Mouse (Mus musculus) thymus, adult 2 months (tissue): ENCODE results near the gene Arf6. TPM values are rescaled to one million over a fixed set of nuclear protein-coding genes. Genes with fewer than 3 reads are reported as not detected.
A peak's percentile ranks its signal among the peaks of the same experiment; 100 is the strongest.

Experiments
- DNase-seq: peaks from one replicate; pipeline ENCODE4 v3.0.0; 2021
- H3K27ac ChIP-seq: fragments of 200-500 bp; 2 replicates; pipeline ENCODE4 v1.5.1; 2012; ENCODE audit warnings: low read length, control low read depth; ENCODE audit not compliant: control insufficient read depth, insufficient read depth
- H3K27me3 ChIP-seq: fragments of 200-500 bp; 2 replicates; pipeline ENCODE4 v1.6.1; 2012; ENCODE audit warnings: mild to moderate bottlenecking, low read length, moderate library complexity, mixed read lengths; ENCODE audit not compliant: control insufficient read depth, insufficient read depth
- H3K36me3 ChIP-seq: fragments of 200-500 bp; 2 replicates; pipeline ENCODE4 v1.6.1; 2012; ENCODE audit warnings: mild to moderate bottlenecking, low read length, moderate library complexity; ENCODE audit not compliant: control insufficient read depth, insufficient read depth
- H3K4me1 ChIP-seq: fragments of 200-500 bp; replicated peaks from 2 replicates; pipeline ENCODE4 v1.6.1; 2012; ENCODE audit warnings: low read length; ENCODE audit not compliant: control insufficient read depth, insufficient read depth
- H3K4me3 ChIP-seq: fragments of 200-500 bp; 2 replicates; pipeline ENCODE4 v1.5.1; 2012; ENCODE audit warnings: mild to moderate bottlenecking, low read length, control low read depth, moderate library complexity; ENCODE audit not compliant: control insufficient read depth, insufficient read depth
- CTCF ChIP-seq: fragments of 200-500 bp; IDR thresholded peaks from 2 replicates; pipeline ENCODE4 v1.5.1; 2012; ENCODE audit warnings: mild to moderate bottlenecking, control low read depth, low read length, moderate library complexity, borderline replicate concordance; ENCODE audit not compliant: control insufficient read depth, poor library complexity, insufficient read depth; ENCODE audit errors: extremely low read depth
- POLR2A ChIP-seq: fragments of 200-500 bp; IDR thresholded peaks from 2 replicates; pipeline ENCODE4 v1.6.1; 2012; ENCODE audit warnings: mild to moderate bottlenecking, low read length, control low read depth, moderate library complexity; ENCODE audit not compliant: control insufficient read depth, poor library complexity, insufficient read depth; ENCODE audit errors: extremely low read depth
- WGBS: fragments of 180-500 bp; shearing (Covaris S2); methylation state at CpG from one replicate; pipeline ENCODE4 v1.1.7; 2018; 5-methylcytosine and 5-hydroxymethylcytosine counted together
- polyA plus RNA-seq: library from polyadenylated mRNA; depleted of rRNA; stranded (reverse); fragments of >200 nt; gene quantifications from 2 replicates; pipeline ENCODE4 v1.2.3, GENCODE M21; 2012; rRNA removed

Arf6 gene
- 226 and 341 TPM in 2 replicates for polyA plus RNA-seq

GRCm38 (mm10) chr12:69371854-69372671, at the start of gene Arf6, which contains the start of gene Gm9887:
Gene Arf6 (plus strand): TSS chr12:69372150.
Gene Gm9887 (minus strand): TSS chr12:69372458.
- peak; percentile 99 for DNase-seq
- TF ChIP-seq CTCF = peak; percentile 50; the same call in 1 of the 2 replicates
- peak; percentile 98 for TF ChIP-seq POLR2A
- Histone ChIP-seq H3K27me3 (no peaks in the 10 kb centered on the region), H3K27ac (peak within 1 kb of the TSS; percentile 80), H3K4me3 (peak within 1 kb of the TSS; percentile 99), H3K36me3 (peaks cover 8% of the 10 kb centered on the region), H3K4me1 (0 out of 2 replicates have a peak, but pooled peaks cover 2% of the 10 kb centered on the region)
- under 1% methylated on average over 121 of the region's 121 CpGs for WGBS

DNA sequence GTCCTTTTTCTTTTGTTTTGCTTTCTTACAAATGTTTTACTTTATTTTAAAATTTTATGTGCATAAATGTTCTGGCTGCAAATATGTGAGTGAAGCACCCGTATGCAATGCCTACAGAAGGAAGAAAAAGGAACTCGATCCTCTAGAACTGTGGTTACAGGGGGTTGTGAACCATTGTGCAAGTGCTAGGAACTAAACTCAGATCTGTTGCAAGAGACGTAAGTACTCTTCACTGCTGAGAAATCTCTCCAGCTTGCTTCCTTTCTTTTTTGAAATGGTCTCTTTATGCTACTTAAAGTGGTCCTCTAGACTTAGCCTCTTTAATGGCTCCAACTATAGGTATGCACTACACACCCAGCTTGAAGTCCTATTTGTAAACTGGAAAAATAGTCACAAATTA, 40.8 kb upstream of the Arf6 start:
- Histone ChIP-seq H3K4me1 (no peaks in the 10 kb centered on the region), H3K36me3 (peaks cover 50% of the 10 kb centered on the region), H3K4me3 (no peak overlapping the region), H3K27me3 (no peaks in the 10 kb centered on the region), H3K27ac (no peak overlapping the region)
- DNase-seq = no peak
- 94% methylated on average over 3 of the region's 3 CpGs for WGBS
- TF ChIP-seq CTCF = no peak
- no peak for TF ChIP-seq POLR2A

DNA sequence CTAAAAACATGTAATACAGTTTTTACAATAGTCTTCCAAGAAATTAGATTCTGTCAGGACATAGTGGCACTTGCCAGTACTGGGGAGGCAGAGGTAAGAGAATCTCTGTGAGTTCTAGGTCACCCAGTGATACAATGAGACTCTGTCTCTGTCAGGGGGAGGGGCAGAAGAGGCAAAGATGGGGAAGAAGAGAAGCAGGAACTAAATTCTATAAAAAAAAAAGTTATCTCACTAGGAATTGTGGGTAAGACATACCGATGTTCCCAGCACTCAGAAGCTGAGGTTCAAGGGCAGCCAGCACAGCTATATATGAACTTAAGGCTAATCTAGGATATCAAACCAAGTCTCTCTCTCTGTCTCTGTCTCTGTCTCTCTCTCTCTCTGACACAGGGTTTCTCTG, 39.8 kb upstream of the Arf6 start:
- H3K4me1 ChIP-seq = no peaks in the 10 kb centered on the region
- no peak overlapping the region for H3K27ac ChIP-seq
- H3K4me3 ChIP-seq = no peak overlapping the region
- no peak for DNase-seq
- no peaks in the 10 kb centered on the region for H3K27me3 ChIP-seq
- TF ChIP-seq CTCF = no peak
- TF ChIP-seq POLR2A = no peak
- peaks cover 50% of the 10 kb centered on the region for H3K36me3 ChIP-seq
- 83% methylated on average over 1 of the region's 1 CpGs for WGBS

DNA sequence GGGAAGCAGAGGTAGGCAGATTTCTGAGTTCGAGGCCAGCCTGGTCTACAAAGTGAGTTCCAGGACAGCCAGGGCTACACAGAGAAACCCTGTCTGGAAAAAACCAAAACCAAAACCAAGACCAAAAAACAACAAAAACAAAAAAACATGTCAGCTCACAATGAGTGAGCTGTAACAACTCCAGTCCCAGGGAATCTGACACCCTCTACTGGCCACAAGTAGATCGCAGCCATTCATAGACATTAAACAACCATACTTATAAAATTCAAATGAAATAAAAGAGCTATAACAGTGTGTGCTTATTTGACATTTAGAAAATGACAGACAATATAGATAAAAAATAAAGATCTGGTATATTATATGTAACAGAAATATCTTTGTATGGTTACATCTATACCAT, 38.4 kb upstream of the Arf6 start:
- Histone ChIP-seq H3K4me3 (no peak overlapping the region), H3K27ac (no peak overlapping the region), H3K27me3 (no peaks in the 10 kb centered on the region), H3K4me1 (no peaks in the 10 kb centered on the region), H3K36me3 (peaks cover 51% of the 10 kb centered on the region)
- TF ChIP-seq POLR2A (no peak), CTCF (no peak)
- peak; percentile 35 for DNase-seq
- WGBS = 88% methylated on average over 2 of the region's 2 CpGs

GRCm38 (mm10) chr12:69349928-69350327, 22.0 kb upstream of the Arf6 start:
- DNase-seq = no peak
- no peaks in the 10 kb centered on the region for H3K27me3 ChIP-seq
- H3K36me3 ChIP-seq = peaks cover 62% of the 10 kb centered on the region
- no peak overlapping the region for H3K4me3 ChIP-seq
- 93% methylated on average over 2 of the region's 2 CpGs for WGBS
- no peak for TF ChIP-seq POLR2A
- no peak for TF ChIP-seq CTCF
- H3K4me1 ChIP-seq = no peaks in the 10 kb centered on the region
- H3K27ac ChIP-seq = no peak overlapping the region

- Histone ChIP-seq H3K4me3 (no peak overlapping the region), H3K36me3 (peaks cover 52% of the 10 kb centered on the region), H3K4me1 (no peaks in the 10 kb centered on the region), H3K27me3 (no peaks in the 10 kb centered on the region), H3K27ac (no peak overlapping the region)
- 92% methylated on average over 1 of the region's 1 CpGs for WGBS
- TF ChIP-seq POLR2A = no peak
- no peak for TF ChIP-seq CTCF
- no peak for DNase-seq
These were observed 20.3 kb upstream of the Arf6 start for GRCm38 (mm10) chr12:69351685-69352084.
